In genomic region chr10:20666655-20667054, GRCm38 (mm10) we compare ENCODE assay signal across 17 mouse cellular contexts.
"Had no signal": no experiment of that assay in that cellular context is flagged by ENCODE, and none has a peak within 500 bp of the region (broad histone marks: within the 10 kb centered on the region; RNA-seq: fewer than 3 reads in every experiment).

No protein-coding gene starts in this region.

- H3K9ac ChIP-seq: limb, embryonic 15.5 days; liver, embryonic 14.5 days; neural tube, embryonic 15.5 days had no signal

- H3K9me3 ChIP-seq: limb, embryonic 15.5 days; neural tube, embryonic 15.5 days had no signal

- H3K27me3 ChIP-seq: limb, embryonic 15.5 days; neural tube, embryonic 15.5 days had no signal

- H3K27ac ChIP-seq: kidney, postnatal 0 days; layer of hippocampus, adult 2 months; left cerebral cortex, adult 2 months; limb, embryonic 15.5 days; liver, embryonic 14.5 days; neural tube, embryonic 15.5 days; stomach, postnatal 0 days had no signal

- H3K36me3 ChIP-seq: limb, embryonic 15.5 days; neural tube, embryonic 15.5 days had no signal

- ATAC-seq: lung, postnatal 0 days had no signal

- H3K4me3 ChIP-seq: layer of hippocampus, adult 2 months; left cerebral cortex, adult 2 months; limb, embryonic 15.5 days; myocyte; neural tube, embryonic 15.5 days had no signal

- DNase-seq: kidney, adult 9 months; kidney, postnatal 36 days; lung, adult 18-20 months; lung, postnatal 36 days; midbrain, embryonic 14.5 days; right cerebral cortex, adult 18-20 months; right cerebral cortex, postnatal 25 days; thymus, postnatal 4 days had no signal

- H3K4me2 ChIP-seq: limb, embryonic 15.5 days; neural tube, embryonic 15.5 days had no signal
